Mouse (Mus musculus) thymus, postnatal 25 days (tissue): ENCODE measurements at regions not wholly inside any gene's neighbourhood (a gene's known extent, or its start where the extent isn't known, plus 50 kb on each side); places are given as distances from the start of the nearest gene placed in this dataset.
"Not testable (repeated sequence)": the region's sequence is repeated elsewhere in the genome, so short reads cannot be mapped to it uniquely, and the experiment has no call there.

ENCODE experiments used
- DNase-seq: peaks from one replicate; pipeline ENCODE4 v3.0.0; 2022

- no peak for DNase-seq
These were observed 135.1 kb downstream of the Bcat1 start for GRCm38 (mm10) chr6:144940871-144941380.

GRCm38 (mm10) chr6:144938613-144939236, 137.3 kb downstream of the Bcat1 start:
- DNase-seq = no peak

- no peak for DNase-seq
These were observed 138.8 kb downstream of the Bcat1 start for GRCm38 (mm10) chr6:144937211-144937610.

- no peak for DNase-seq
These were observed 142.2 kb downstream of the Bcat1 start for GRCm38 (mm10) chr6:144933722-144934235.

GRCm38 (mm10) chr6:144932402-144932801, 143.6 kb downstream of the Bcat1 start:
- DNase-seq = peak; percentile 6

- DNase-seq = no peak
These were observed 146.0 kb downstream of the Bcat1 start for GRCm38 (mm10) chr6:144929959-144930358.

- DNase-seq = no peak
These were observed 146.6 kb downstream of the Bcat1 start for GRCm38 (mm10) chr6:144929262-144929855.

GRCm38 (mm10) chr6:144927599-144927998, 145.8 kb upstream of the Sox5 start:
- no peak for DNase-seq

GRCm38 (mm10) chr6:144922762-144923161, 141.0 kb upstream of the Sox5 start:
- peak; percentile 28 for DNase-seq

GRCm38 (mm10) chr6:144919750-144920149, 138.0 kb upstream of the Sox5 start:
- DNase-seq = no peak

- no peak for DNase-seq
These were observed 135.4 kb upstream of the Sox5 start for GRCm38 (mm10) chr6:144917128-144917527.

GRCm38 (mm10) chr6:144911781-144912180, 130.0 kb upstream of the Sox5 start:
- DNase-seq = no peak

GRCm38 (mm10) chr6:144910392-144910791, 128.6 kb upstream of the Sox5 start:
- DNase-seq = no peak

- no peak for DNase-seq
These were observed 126.9 kb upstream of the Sox5 start for GRCm38 (mm10) chr6:144908646-144909045.

GRCm38 (mm10) chr6:144903156-144903555, 121.4 kb upstream of the Sox5 start:
- peak; percentile 83 for DNase-seq

GRCm38 (mm10) chr6:144902267-144902995, 120.7 kb upstream of the Sox5 start:
- peak; percentile 86 for DNase-seq

- DNase-seq = peak; percentile 67
These were observed 120.0 kb upstream of the Sox5 start for GRCm38 (mm10) chr6:144901825-144902224.

- not testable (repeated sequence) for DNase-seq
These were observed 119.1 kb upstream of the Sox5 start for GRCm38 (mm10) chr6:144900858-144901257.

GRCm38 (mm10) chr6:144897526-144897925, 115.7 kb upstream of the Sox5 start:
- no peak for DNase-seq

GRCm38 (mm10) chr6:144890914-144891313, 109.1 kb upstream of the Sox5 start:
- DNase-seq = no peak

GRCm38 (mm10) chr6:144890166-144890565, 108.4 kb upstream of the Sox5 start:
- DNase-seq = no peak

- no peak for DNase-seq
These were observed 101.3 kb upstream of the Sox5 start for GRCm38 (mm10) chr6:144883117-144883516.

GRCm38 (mm10) chr6:144880098-144880497, 98.3 kb upstream of the Sox5 start:
- no peak for DNase-seq

GRCm38 (mm10) chr6:144876758-144877157, 95.0 kb upstream of the Sox5 start:
- DNase-seq = no peak
